Mouse (Mus musculus) naive thymus-derived CD4-positive, alpha-beta T cell, adult 2 months (primary cell): ENCODE data around the gene Lrit3.

Experiments used
- DNase-seq: peaks from one replicate; pipeline ENCODE4 v3.0.0-alpha.2; 2011; ENCODE audit warnings: low read depth

The Lrit3 gene

DNA sequence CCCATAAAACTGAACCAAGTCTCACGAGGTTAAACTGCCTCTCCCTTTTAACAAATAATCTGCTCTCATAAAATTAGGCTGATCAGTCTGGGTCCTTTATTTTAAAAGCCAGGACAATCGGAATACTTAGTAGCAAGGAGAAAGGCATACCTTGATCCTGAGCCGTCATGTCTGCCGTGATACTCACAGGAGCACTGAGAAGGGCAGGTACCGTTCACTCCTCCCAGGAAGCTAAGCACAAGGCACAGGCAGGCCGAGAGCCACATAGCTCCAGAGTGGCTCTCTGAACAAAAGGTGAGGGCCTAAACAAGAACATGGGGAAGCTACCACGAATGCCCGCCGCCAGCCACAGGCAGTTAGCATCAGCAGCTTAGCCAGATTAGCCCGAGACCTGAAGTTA, at the start of gene Lrit3:
Lrit3 (minus strand) TSS at position 266 of the 400 bp plus-strand sequence.
- no peak for DNase-seq

DNA sequence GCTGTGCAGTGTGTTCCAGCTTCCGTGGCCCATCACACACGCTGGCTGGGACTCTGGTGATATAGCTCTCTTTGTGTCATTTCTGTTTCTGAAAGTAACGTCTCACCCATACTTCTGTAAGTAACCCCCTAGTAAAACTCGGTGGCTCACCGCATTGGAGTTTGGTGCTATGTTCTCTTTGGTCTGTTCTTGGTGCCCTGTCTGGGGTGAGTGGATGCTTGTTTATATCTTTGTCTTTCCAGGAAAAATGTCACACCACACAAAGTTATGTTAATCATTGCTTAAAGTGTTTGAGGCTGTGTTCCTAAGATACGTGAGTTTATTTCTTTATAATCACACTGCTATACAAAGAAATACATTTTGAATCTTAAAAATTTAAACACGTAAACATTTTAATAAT, 43.0 kb upstream of the Lrit3 start:
- DNase-seq, result no peak

DNA sequence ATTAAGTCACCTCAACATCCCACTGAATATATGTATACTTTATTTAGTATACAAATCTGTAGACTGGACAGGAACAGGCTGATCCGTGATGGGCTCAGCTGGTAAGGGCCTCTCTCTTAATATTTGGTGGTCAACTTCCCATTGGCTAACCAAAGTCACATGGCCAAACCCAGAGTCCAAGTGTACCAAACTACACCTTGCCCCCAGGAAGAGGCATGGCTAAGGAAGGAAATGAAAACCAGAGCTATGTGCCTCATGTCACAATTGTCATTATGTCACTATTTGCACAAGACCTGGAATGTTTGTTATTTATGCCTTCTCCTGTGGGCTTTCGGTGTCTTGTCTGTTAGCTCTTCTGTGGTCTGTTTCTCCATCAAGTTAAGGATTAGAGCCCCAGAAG, 42.0 kb upstream of the Lrit3 start:
- DNase-seq, result no peak

DNA sequence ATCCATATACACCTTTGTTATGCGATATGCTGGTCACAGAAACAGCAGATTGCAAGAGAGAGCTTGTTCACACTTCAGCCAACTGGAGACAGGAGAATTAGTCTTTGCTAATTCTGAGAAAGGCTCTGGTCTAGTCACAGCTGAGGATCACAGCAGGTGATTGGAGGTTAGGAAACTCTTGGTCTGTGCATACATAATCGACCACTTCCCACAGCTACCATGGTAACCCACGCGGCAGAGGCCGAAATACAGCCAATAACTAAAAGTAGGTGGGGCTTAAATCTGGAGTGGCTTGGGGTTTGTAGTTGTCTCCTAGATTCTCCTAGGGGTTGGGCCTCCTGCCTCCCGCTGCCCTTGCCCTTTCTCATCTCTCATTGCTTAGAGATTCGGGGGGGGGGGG, 34.2 kb upstream of the Lrit3 start:
- no peak for DNase-seq

DNA sequence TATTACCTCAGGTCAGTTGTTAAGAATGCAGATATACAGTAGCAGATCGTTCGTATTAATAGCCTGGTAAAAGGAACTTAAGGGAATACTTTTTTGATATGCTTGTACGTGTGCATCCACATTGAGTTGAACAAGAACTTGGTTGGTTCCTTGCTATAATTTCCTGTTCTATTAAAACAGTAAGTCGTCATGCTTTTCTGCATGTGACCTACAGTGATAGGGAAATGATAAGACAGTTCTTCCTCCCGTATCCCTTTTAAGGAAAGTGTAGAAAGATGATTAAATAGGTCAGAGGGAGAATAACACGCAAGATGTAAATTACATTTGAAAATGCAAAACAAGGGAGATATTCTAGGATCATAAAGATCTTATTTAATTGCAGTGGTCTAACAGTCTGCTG, 33.1 kb upstream of the Lrit3 start:
- DNase-seq, result no peak

DNA sequence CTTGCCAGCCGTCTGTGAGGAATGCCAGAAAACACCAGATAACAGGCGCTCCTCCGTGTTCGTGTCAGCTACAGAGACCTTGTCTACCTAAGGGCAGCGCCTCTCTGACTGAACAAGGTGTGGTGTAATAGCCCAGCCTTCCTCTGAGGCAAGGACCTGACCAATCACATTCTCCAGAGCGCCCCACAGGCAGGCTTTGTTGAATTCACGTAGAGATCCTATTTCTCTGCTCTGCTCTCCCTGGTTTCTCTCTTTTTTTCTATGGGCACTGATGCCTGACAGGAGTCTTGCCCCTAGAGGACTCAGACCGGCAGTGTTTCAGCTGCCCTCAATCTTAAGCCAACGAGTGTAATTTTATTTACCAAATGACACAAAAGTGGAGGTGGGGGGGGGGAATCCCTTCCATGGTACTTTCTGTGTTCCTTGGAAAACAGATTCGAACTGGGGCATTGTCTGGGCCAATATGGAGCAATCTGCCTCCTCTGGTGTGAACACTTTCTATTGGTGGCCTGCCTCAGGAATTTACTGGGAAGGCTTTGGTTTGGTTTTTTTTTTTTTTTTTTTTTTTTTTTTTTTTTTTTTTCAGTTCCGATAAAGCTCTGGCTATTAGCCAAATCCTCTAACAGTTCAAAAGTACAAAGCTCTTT, 32.3 kb upstream of the Lrit3 start:
- no peak for DNase-seq

DNA sequence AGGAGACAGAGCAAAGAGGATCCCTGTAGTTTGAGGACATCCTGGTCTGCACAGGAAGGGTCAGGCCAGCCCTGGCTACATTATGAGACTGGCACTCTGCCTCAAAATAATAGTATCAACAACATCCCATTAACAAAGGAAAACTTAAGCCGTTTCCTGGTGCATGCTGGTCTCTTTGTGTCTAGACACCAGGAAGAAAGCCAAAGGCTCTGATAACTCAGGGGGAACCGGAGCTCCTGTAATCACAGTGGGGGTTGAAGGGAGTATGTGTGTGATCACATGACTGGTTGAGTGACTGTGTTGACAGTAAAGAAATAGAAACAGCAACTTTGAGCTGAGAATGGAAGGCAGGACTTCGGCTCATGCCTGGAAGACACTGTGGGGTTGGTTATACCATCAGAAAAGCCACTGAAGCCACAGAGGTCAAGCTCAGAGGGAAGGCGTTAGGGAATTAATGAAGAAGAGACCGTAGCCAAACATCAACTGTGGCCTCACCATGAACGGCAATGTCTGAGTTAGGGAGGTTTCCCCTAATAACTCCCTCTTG, 31.6 kb upstream of the Lrit3 start, which contains the start of gene Cfi:
Cfi (plus strand) TSS at position 497 of the 547 bp plus-strand sequence.
- no peak for DNase-seq

DNA sequence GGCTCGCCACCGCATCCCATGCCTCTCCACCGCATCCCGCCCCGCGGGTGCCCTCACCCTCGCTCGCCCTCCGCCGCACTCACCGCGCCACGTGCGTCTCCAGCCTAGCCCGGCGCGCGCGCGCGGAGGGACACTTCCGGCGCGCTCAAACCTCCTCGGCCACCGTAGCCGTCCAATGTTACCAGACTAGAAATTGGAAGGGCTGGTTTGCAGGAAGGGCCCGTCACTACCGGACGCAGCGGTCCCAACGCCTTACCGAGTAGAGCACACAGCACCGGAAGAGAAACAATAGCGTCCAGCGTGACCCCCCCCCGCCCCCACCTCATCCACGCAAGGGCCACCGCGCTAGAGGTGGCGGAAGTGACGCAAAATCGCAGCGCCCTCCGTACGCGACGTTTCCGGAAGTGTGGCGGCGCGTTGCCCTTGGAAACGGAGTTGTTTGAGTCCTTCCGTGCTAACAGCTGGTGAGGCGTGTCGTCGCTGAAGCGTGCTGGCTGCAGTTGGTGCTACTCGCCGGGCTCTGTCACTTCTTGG, 27.3 kb upstream of the Lrit3 start, which contains the start of gene Gar1:
Gar1 (minus strand) TSS at position 362 of the 534 bp plus-strand sequence.
- peak; percentile 99 for DNase-seq

DNA sequence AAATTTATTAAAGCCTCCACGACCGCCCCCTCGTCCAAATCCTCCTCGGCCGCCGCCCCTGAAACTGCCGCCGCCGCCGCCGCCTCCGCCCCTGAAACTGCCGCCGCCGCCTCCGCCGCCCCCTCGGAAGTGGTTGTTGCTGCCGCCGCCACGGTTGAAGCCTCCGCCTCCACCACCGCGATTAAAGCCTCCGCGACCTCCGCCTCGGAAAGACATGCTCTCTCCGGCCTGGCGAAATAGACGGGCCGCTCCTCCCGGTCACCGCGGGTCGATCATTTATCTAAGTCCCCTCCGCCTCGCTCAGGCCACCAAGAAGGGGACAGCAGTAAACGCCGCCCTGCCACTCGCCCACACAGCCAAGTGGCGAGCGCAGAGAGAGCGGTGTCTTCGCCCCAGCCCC, 26.8 kb upstream of the Lrit3 start:
- no peak for DNase-seq

DNA sequence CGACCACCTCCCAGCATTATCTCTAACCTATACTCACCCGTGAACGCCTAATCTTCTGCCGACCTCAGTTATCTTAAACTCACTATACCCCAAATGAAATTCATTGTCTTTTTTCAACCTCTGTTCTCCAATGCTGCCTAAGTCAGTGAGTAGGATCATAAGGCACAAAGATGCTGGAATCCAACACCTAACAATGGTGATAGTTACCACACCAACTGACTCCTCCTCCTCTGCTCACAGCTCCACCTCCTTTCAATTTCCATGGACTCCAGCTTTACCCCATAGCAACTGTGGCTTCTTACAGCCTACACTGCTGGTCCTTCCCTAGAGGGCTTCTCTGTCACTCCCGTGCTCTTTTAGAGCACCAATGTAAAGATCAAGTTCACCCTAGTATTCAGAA, 23.9 kb upstream of the Lrit3 start:
- no peak for DNase-seq

DNA sequence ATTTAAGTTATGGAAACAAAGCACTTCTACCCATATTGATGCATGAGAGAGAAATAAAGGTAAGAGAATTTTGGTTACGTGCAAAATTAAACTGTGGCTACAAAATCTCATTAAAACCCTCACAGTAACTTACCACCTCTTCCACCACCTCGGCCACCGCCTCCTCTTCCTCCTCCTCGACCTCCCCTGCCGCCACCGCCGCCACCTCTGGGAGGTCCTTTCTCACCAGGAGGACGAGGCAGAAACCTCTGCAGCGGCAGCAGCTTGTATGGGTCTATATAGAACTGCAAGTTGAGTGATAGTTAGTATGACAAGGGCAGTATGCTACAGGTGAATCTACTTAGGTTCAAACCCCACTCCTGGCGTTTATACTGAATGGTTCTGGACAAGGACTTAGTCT, 22.9 kb upstream of the Lrit3 start:
- no peak for DNase-seq

DNA sequence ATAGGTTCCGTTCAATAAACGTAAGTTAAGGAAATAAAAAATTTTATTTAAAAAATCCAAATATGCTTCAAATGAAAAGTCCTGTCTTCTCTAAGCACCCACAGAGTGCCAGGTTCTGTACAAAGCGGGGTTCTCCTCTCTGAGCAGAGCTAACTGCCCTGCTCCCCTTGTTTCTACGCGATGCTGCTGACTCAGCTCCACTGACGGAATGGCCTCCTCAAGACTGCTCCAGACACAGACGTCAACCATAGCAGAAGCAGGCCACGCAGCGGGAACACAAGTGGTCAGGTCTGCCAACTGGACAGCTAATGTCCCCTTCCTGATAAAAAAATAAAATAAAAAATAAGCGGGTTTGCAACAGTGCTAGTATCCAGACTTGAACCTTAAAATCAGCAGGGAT, 21.1 kb upstream of the Lrit3 start:
- no peak for DNase-seq

DNA sequence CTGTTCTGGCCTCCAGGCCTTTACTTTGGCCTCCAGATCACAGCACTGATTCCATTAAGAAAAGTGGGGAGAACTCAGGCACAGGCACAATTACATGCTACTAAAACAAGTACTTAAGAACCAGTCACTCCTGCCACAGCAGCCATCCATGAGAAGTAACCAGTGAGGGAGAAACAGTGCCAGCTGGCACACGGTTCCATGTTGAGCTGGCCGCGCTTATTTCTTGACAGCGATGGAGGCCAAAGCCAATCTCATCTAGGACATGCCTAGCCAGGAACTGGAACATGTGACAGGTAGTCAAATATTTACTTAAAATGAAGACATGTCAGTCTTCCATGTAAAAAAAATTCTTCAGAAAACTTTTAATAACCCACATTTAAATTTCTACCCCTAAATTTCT, 20.3 kb upstream of the Lrit3 start:
- no peak for DNase-seq

DNA sequence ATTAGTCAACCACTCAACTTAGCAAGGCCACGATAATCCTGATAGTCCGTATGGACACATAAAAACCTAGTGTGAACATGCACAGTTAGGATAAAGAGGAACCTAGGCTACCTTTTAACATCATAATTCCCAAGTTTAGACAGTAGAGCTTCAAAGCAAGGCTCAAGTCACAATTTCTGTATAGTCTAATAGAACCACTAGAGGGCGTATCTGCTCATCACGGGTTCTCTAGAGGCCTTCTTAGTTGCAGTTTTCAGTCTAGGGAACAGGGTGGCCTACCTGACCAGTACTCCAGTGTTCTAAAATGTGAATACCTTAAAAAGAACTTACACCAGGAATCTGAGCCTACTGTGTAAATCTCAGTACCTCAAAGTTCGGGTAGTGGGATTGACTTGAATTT, 19.5 kb upstream of the Lrit3 start:
- DNase-seq, result peak; percentile 72

DNA sequence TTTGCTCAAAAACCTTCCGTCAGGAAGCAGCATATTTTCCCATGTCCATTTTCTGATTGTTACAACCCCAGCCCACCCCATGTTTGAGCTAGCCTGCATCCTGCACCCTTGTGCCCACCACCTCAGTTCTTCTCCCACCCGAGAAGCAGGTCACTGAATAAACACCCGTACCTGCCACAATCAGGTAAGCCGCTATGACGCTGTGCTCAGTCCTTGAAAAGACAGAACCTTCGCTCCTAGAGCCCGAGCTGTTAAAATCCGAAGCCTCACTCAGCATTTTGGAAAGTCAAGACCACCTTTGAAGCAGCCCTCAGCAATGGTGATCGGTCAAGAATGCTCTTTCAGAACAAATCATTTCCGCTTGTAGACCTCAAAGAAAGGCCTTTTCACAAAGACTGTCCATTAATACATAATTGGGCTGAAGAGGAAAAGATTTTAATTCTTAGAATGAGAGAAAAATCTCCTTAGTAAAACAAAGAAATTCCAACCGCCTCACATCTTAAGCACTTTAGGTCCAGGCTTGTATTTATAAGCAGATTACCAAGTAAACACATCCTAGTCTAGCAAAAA, 18.5 kb upstream of the Lrit3 start, which contains the start of gene Rrh:
Rrh (minus strand) TSS at position 382 of the 570 bp plus-strand sequence.
- no peak for DNase-seq

DNA sequence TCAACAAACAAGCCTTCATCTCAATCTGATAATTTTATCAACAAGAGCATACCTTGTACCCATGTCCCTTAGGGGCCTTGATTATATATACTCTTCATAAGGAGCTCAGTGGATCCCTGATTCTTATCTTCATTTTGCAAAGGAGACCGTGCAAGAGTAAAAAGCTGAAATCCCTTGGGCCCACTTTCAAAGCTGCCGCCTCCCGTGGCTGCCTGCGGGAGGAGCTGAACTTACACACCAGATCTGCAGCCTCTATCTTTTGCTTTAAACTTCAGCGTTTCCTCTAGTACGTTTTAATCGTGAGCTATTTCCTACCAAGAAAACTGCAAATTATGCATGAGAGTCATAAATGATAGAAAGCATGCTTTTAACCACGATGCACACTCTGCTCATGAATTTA, 17.9 kb upstream of the Lrit3 start:
- DNase-seq, result no peak

DNA sequence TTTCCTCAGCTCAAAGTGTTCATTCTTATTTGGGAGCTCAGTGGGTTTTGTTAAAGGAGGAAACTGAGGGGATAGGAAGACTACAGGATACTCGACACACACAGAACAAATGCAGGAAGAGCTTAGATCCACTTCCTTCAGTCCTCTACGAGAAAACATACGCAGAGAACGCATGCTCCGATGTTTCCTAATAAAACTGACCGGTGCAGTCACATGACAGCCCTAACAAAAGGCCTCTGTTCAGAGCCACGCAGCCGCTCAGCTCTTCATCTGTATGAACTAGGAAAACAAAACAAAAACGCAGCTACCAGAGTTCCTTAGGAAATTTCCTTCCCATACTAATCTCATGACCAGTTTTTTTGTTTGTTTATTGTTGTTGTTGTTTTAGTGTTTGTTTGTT, 17.0 kb upstream of the Lrit3 start:
- no peak for DNase-seq

DNA sequence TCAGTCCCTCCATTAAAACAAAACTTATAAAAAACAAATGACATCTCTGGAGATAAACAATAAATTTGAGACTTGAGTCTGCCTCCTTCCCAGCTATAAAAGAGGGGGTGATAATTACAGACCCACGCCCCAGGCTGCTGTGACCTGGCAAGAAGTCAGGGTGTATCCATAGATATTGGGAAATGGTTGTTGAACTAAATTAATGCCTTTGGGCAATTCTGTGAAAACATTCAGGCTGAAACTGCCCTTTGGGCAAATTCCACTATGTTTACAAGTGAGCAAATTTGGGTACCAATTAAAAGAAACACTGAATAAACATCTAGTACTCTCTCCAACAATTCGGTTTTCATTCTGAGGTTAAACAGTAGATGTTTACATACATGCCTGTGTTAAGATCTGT, 4.8 kb downstream of the Lrit3 start:
- DNase-seq, result no peak

DNA sequence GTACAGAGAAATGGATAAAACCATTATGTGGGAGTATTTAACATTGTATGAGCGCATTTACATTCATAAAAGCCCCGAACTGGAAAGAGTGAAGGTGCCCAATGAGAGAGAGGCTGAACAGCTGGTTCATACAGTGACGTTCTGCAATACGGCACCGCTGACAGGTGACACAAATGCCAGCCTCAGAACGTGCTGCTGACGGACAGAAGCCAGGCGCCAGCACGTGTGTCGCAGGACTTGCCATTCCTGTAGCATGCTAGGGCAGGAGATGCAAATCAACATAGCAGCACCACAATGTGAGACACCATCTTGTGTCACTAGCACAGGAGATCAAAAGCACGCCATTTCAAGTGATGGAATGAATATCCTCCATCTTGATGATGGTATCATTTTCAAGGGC, 5.3 kb downstream of the Lrit3 start:
- no peak for DNase-seq

DNA sequence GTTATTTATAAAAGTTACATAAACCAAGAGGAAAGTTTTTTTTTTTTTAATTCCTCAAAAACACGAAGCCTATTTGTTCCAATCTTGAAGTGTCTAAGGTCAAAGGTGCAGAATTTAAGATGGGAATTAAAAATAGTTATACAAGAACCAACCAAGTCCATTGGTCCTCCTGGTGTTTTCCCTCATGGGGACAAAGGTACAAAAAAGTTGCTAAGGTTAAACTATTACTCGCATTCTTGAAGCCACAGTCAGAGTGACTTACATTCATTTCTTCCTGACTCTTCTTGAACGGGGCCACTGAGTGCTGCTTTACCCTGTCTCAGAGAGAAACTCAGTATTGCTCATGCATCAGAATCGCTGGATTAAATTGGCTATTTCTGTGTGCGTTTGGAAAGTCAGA, 6.5 kb downstream of the Lrit3 start:
- DNase-seq, result no peak

DNA sequence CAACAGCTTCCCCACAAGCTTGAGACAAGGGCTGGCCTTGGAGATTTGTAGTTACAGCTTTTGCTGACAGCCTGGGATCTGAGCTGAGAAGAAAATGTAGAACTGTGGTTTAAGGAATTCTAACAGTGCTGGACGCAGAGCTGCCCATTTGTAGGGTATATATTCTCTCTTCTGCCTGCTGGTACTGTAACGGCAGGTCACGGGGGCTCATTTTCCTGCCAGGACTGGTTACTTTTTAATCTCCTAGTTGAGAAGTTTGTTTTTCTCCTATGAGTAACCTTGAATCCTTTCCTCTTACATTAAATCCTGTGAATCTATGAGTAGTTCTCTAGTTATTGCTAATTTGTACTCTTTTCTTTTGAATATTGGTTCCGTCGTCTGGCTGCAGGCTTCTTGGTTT, 10.0 kb downstream of the Lrit3 start:
- no peak for DNase-seq

DNA sequence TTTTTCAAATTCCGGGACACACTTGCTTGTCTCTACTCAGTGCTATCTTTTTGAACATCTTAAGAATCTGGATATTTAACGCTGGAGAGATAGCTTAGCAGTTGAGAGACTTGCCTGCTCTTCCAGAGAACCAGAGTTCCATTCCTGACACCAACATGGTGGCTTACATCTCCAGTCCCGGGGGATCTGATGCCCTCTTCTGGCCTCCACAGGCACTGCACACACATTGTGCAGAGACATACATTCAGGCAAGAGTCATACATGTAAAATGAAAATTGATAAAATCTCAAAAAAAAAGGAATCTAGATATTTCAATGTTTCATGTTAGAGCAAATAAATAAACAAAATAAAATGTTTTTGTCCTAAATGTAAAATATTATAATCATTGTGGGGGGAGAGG, 21.1 kb downstream of the Lrit3 start:
- DNase-seq, result no peak

DNA sequence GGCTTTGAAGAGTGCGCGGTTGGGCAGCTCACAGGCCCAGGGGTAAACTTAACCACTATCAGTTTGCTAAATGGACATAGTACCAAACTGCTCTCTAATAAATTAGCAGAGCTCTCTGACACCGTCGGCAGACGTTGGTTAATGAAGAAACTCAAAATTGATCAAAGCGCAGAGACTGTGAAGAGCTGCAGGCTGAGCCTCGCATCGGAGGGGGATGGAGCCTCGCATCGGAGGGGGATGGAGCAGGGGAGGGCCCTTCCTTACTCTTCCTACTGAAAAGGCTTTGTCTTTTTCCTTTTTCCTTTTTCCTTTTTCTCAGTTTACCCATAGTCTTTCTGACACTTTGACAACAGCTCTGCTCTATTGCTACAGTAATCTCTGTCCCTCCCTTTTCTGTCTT, 22.4 kb downstream of the Lrit3 start:
- DNase-seq, result no peak

DNA sequence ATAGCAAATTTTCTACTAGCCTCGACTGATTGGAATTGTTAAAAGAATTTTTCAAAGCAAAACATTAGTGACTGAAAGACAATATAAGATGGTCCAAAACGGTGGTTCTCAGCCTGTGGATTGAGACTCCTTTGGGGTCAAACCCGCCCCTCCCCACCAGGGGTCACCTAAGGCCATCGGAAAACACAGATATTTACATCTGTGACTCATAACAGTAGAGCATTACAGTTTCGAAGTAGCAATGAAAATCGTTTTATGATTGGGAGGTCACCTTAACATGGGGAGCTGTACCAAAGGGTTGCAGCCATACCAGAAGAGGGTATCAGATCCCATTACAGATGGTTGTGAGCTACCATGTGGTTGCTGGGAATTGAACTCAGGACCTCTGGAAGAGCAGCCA, 32.6 kb downstream of the Lrit3 start:
- DNase-seq, result no peak
